Mouse (Mus musculus) CH12.LX (cell line): ENCODE measurements around the gene Rnf5. TPM values are rescaled to one million over a fixed set of nuclear protein-coding genes. Genes with fewer than 3 reads are reported as not detected.

Experiments used
- DNase-seq: peaks from one replicate; pipeline ENCODE4 v3.0.0-alpha.2; 2013; ENCODE audit errors: extremely low read depth
- H3K27ac ChIP-seq: 2 replicates; pipeline ENCODE4 v1.5.1; 2012; ENCODE audit warnings: low read depth, mild to moderate bottlenecking, control low read depth, moderate library complexity; ENCODE audit not compliant: insufficient read depth
- H3K27me3 ChIP-seq: replicated peaks from 2 replicates; pipeline ENCODE3; 2012; ENCODE audit warnings: inconsistent platforms
- H3K36me3 ChIP-seq, 2 experiments: replicated peaks in 1 of 2; 2 replicates each; pipeline versions ENCODE3 to v1.6.1; 2012; ENCODE audit warnings: inconsistent platforms in 1 of 2, low read length in 1 of 2, mild to moderate bottlenecking in 1 of 2, mixed read lengths in 1 of 2, moderate library complexity in 1 of 2; ENCODE audit not compliant: control insufficient read depth in 1 of 2, insufficient read depth in 1 of 2
- H3K4me1 ChIP-seq, 2 experiments: 2 replicates each; pipeline ENCODE4 v1.6.1; 2012; ENCODE audit warnings: inconsistent platforms in 1 of 2, moderate library complexity in 1 of 2; ENCODE audit not compliant: insufficient read depth in 2 of 2, control insufficient read depth in 1 of 2
- H3K4me2 ChIP-seq: 2 replicates; pipeline ENCODE4 v1.6.1; 2012; ENCODE audit warnings: low read depth, mild to moderate bottlenecking, control low read depth; ENCODE audit not compliant: poor library complexity, insufficient read depth, severe bottlenecking
- H3K4me3 ChIP-seq, 3 experiments: fragments of 150-350 bp in 1 of 3; sonication (generic) in 1 of 3; replicated peaks in 1 of 3; 2 replicates each; pipeline versions ENCODE3 to v1.5.1; 2011 to 2012; ENCODE audit warnings: low read depth in 2 of 3, low read length in 2 of 3, mild to moderate bottlenecking in 2 of 3, moderate library complexity in 2 of 3, control low read depth in 1 of 3, improper control_type of control experiment in 1 of 3, inconsistent platforms in 1 of 3, mixed read lengths in 1 of 3; ENCODE audit not compliant: poor library complexity in 1 of 3
- H3K79me2 ChIP-seq: replicated peaks from 2 replicates; pipeline ENCODE4 v1.6.1; 2012; ENCODE audit warnings: mild to moderate bottlenecking, moderate library complexity; ENCODE audit not compliant: control insufficient read depth, poor library complexity, insufficient read depth, severe bottlenecking; ENCODE audit errors: extremely low read depth
- H3K9ac ChIP-seq: 2 replicates; pipeline ENCODE4 v1.6.1; 2012; ENCODE audit warnings: low read depth, mild to moderate bottlenecking, control low read depth, moderate library complexity; ENCODE audit not compliant: insufficient read depth
- H3K9me3 ChIP-seq: replicated peaks from 2 replicates; pipeline ENCODE3; 2012; ENCODE audit warnings: low read length, inconsistent platforms, mixed read lengths
- CHD1 ChIP-seq: IDR thresholded peaks from 2 replicates; pipeline ENCODE4 v1.6.1; 2012; ENCODE audit warnings: low read depth, low read length, improper control_type of control experiment, inconsistent platforms
- CTCF ChIP-seq, 2 experiments: IDR thresholded peaks in 1 of 2; conservative IDR thresholded peaks in 1 of 2; 2 replicates each; pipeline ENCODE4 v1.5.1; 2011 to 2012; ENCODE audit warnings: low read depth in 2 of 2, low read length in 2 of 2, improper control_type of control experiment in 1 of 2, inconsistent platforms in 1 of 2, mild to moderate bottlenecking in 1 of 2, moderate library complexity in 1 of 2
- E2F4 ChIP-seq: IDR thresholded peaks from 2 replicates; pipeline ENCODE4 v1.6.1; 2011; ENCODE audit warnings: low read depth, low read length, improper control_type of control experiment; ENCODE audit not compliant: insufficient replicate concordance
- GABPA ChIP-seq: IDR thresholded peaks from 2 replicates; pipeline ENCODE4 v1.6.1; 2012; ENCODE audit warnings: low read depth, low read length, improper control_type of control experiment, inconsistent platforms; ENCODE audit not compliant: insufficient replicate concordance
- JUN ChIP-seq: IDR thresholded peaks from 2 replicates; pipeline ENCODE4 v1.6.1; 2011; ENCODE audit warnings: low read depth, mild to moderate bottlenecking, low read length, improper control_type of control experiment, moderate library complexity; ENCODE audit not compliant: insufficient read depth
- JUND ChIP-seq: conservative IDR thresholded peaks from 2 replicates; pipeline ENCODE4 v1.6.1; 2011; ENCODE audit warnings: low read depth, low read length, improper control_type of control experiment
- MAZ ChIP-seq: IDR thresholded peaks from 2 replicates; pipeline ENCODE4 v1.6.1; 2012; ENCODE audit warnings: low read depth, mild to moderate bottlenecking, inconsistent platforms, low read length, improper control_type of control experiment, moderate library complexity
- MXI1 ChIP-seq: IDR thresholded peaks from 2 replicates; pipeline ENCODE4 v1.6.1; 2011; ENCODE audit warnings: mild to moderate bottlenecking, low read depth, low read length, improper control_type of control experiment
- NRF1 ChIP-seq: IDR thresholded peaks from 2 replicates; pipeline ENCODE4 v1.6.1; 2014; ENCODE audit warnings: low read depth, mild to moderate bottlenecking, inconsistent platforms, low read length, improper control_type of control experiment, moderate library complexity
- RAD21 ChIP-seq: IDR thresholded peaks from 2 replicates; pipeline ENCODE4 v1.6.1; 2011; ENCODE audit warnings: low read depth, mild to moderate bottlenecking, low read length, improper control_type of control experiment, moderate library complexity
- SIN3A ChIP-seq: IDR thresholded peaks from 2 replicates; pipeline ENCODE4 v1.6.1; 2012; ENCODE audit warnings: low read length, improper control_type of control experiment, inconsistent platforms
- USF1 ChIP-seq: IDR thresholded peaks from 2 replicates; pipeline ENCODE4 v1.6.1; 2014; ENCODE audit warnings: low read depth, mild to moderate bottlenecking, inconsistent platforms, low read length, improper control_type of control experiment
- ZNF384 ChIP-seq: IDR thresholded peaks from 2 replicates; pipeline ENCODE4 v1.6.1; 2012; ENCODE audit warnings: low read depth, low read length, improper control_type of control experiment, inconsistent platforms
- dilution Hi-C: fragments of 300-500 bp; cut with MboI; formaldehyde crosslinking; loops from 2 replicates; pipeline ENCODE4 v1.14.3; 2020; ENCODE audit warnings: low sequenced_read_pairs; ENCODE audit not compliant: extremely low pct_unique_long_range_greater_than_20kb, extremely low pct_ligation_motif_present
- in situ Hi-C: fragments of 300-500 bp; cut with MboI; formaldehyde crosslinking; loops from 3 replicates; pipeline ENCODE4 v1.14.3; 2019; ENCODE audit warnings: low sequenced_read_pairs, low pct_ligation_motif_present, low pct_unique_long_range_greater_than_20kb, mixed read lengths
- polyA plus RNA-seq: library from polyadenylated mRNA; unstranded; fragments of >175 nt; gene quantifications from 2 replicates; pipeline ENCODE4 v1.2.1, GENCODE M21; 2012; ENCODE audit warnings: low read depth; ENCODE audit not compliant: insufficient read length
- total RNA-seq, 2 experiments: library from RNA; depleted of rRNA; stranded (reverse); fragments of 300-350 nt in 1 of 2; fragments of >200 nt in 1 of 2; gene quantifications; 2 replicates each; pipeline ENCODE4 v1.2.3; 2012 to 2014

The Rnf5 gene
- total and polyA plus RNA-seq, 3 experiments = 8.4 to 35.1 (median 20.6) TPM

GRCm38 (mm10) chr17:34562595-34562994 lies 40.9 kb downstream of the Rnf5 start:
- DNase-seq = no peak
- dilution Hi-C loops = no loop called here
- Histone ChIP-seq H3K4me3 (no peak overlapping the region), H3K4me1 (peaks cover 0 to 9% of the 10 kb centered on the region in 2 experiments; a peak in 2 of 4 replicates), H3K36me3 (peaks cover 0 to 3% of the 10 kb centered on the region in 2 experiments), H3K9me3 (peaks cover 10% of the 10 kb centered on the region), H3K4me2 (no peak overlapping the region), H3K27ac (no peak overlapping the region), H3K27me3 (peaks cover 42% of the 10 kb centered on the region), H3K79me2 (no peaks in the 10 kb centered on the region), H3K9ac (no peak overlapping the region)
- TF ChIP-seq MXI1 = no peak
- in situ Hi-C loops = no loop called here

- H3K4me2 ChIP-seq = peak overlapping the region; percentile 60
- peaks cover 0 to 17% of the 10 kb centered on the region in 2 experiments for H3K36me3 ChIP-seq
- in situ Hi-C loops = no loop called here
- no peaks in the 10 kb centered on the region for H3K79me2 ChIP-seq
- no peak overlapping the region for H3K4me3 ChIP-seq
- H3K9me3 ChIP-seq = peaks cover 8% of the 10 kb centered on the region
- H3K27me3 ChIP-seq = peaks cover 28% of the 10 kb centered on the region
- peaks cover 0 to 9% of the 10 kb centered on the region in 2 experiments; a peak in 2 of 4 replicates for H3K4me1 ChIP-seq
- peak; percentile 54 for DNase-seq
- H3K27ac ChIP-seq = no peak overlapping the region
- dilution Hi-C loops = no loop called here
- no peak overlapping the region for H3K9ac ChIP-seq
- TF ChIP-seq E2F4 = no peak
- TF ChIP-seq NRF1 = peak; percentile 37; the same call in 1 of the 2 replicates
- TF ChIP-seq, all 38 proteins: peak for 1
Observed at GRCm38 (mm10) chr17:34561200-34561599, 42.3 kb downstream of the Rnf5 start.

GRCm38 (mm10) chr17:34560438-34560837 lies 43.1 kb downstream of the Rnf5 start:
- Histone ChIP-seq H3K4me1 (peaks cover 0 to 9% of the 10 kb centered on the region in 2 experiments; a peak in 2 of 4 replicates), H3K36me3 (peaks cover 0 to 19% of the 10 kb centered on the region in 2 experiments)
- DNase-seq = no peak
- dilution Hi-C loops = no loop called here
- TF ChIP-seq JUN (no peak), CHD1 (no peak), RAD21 (peak; percentile 6), MAZ (no peak), ZNF384 (no peak), GABPA (no peak), USF1 (no peak), SIN3A (no peak), JUND (no peak), CTCF (conservative IDR thresholded peaks at IDR 0.05 in 1 of 2, IDR thresholded peaks at IDR 0.05 in 1 of 2; ENCODE audit: low read depth in 2 of 2, low read length in 2 of 2) (peak in 1 of 2 experiments; percentile 31; a peak in 2 of 4 replicates)
- TF ChIP-seq, all 38 proteins: peak for 2
- Histone ChIP-seq H3K27me3 (peaks cover 20% of the 10 kb centered on the region), H3K4me3 (no peak overlapping the region), H3K79me2 (no peaks in the 10 kb centered on the region), H3K27ac (no peak overlapping the region), H3K9ac (no peak overlapping the region), H3K4me2 (no peak overlapping the region), H3K9me3 (peaks cover under 1% of the 10 kb centered on the region)
- in situ Hi-C loops = no loop called here
